Mouse (Mus musculus): ENCODE data around the gene Alpl.

Gene Alpl

GRCm38 (mm10) chr4:137800324-137800723 is 4.1 kb upstream of the Alpl start:
- DNase-seq (ENCODE audit: low spot score): peak; percentile 65

GRCm38 (mm10) chr4:137797038-137797437 is 854 bp upstream of the Alpl start:
- DNase-seq (ENCODE audit: low spot score): no peak

- DNase-seq (ENCODE audit: low spot score): no peak
Observed at GRCm38 (mm10) chr4:137794178-137794900, 1.8 kb downstream of the Alpl start.

- no peak for DNase-seq (ENCODE audit: low spot score)
Observed at GRCm38 (mm10) chr4:137793611-137794010, 2.6 kb downstream of the Alpl start.

- DNase-seq (ENCODE audit: low spot score): no peak
Observed at GRCm38 (mm10) chr4:137791440-137791839, 4.7 kb downstream of the Alpl start.

GRCm38 (mm10) chr4:137790981-137791380 is 5.2 kb downstream of the Alpl start:
- DNase-seq (ENCODE audit: low spot score): no peak

GRCm38 (mm10) chr4:137788511-137789049 is 7.6 kb downstream of the Alpl start:
- DNase-seq (ENCODE audit: low spot score): no peak

GRCm38 (mm10) chr4:137787589-137788289 is 8.4 kb downstream of the Alpl start:
- no peak for DNase-seq (ENCODE audit: low spot score)

GRCm38 (mm10) chr4:137786488-137786887 is 9.7 kb downstream of the Alpl start:
- DNase-seq (ENCODE audit: low spot score): no peak

- no peak for DNase-seq (ENCODE audit: low spot score)
Observed at GRCm38 (mm10) chr4:137785270-137785669, 10.9 kb downstream of the Alpl start.

GRCm38 (mm10) chr4:137784741-137785140 is 11.4 kb downstream of the Alpl start:
- DNase-seq (ENCODE audit: low spot score): no peak

- no peak for DNase-seq (ENCODE audit: low spot score)
Observed at GRCm38 (mm10) chr4:137783541-137784191, 12.5 kb downstream of the Alpl start.

- no peak for DNase-seq (ENCODE audit: low spot score)
Observed at GRCm38 (mm10) chr4:137781949-137782348, 14.2 kb downstream of the Alpl start.

GRCm38 (mm10) chr4:137780986-137781385 is 15.2 kb downstream of the Alpl start:
- DNase-seq (ENCODE audit: low spot score): no peak

- no peak for DNase-seq (ENCODE audit: low spot score)
Observed at GRCm38 (mm10) chr4:137778397-137779184, 17.6 kb downstream of the Alpl start.

GRCm38 (mm10) chr4:137777866-137778265 is 18.3 kb downstream of the Alpl start:
- no peak for DNase-seq (ENCODE audit: low spot score)

GRCm38 (mm10) chr4:137774505-137774904 is 21.7 kb downstream of the Alpl start:
- DNase-seq (ENCODE audit: low spot score): no peak

GRCm38 (mm10) chr4:137774013-137774412 is 22.2 kb downstream of the Alpl start:
- no peak for DNase-seq (ENCODE audit: low spot score)

GRCm38 (mm10) chr4:137773369-137773899 is 22.8 kb downstream of the Alpl start:
- no peak for DNase-seq (ENCODE audit: low spot score)

GRCm38 (mm10) chr4:137772438-137773056 is 23.6 kb downstream of the Alpl start:
- no peak for DNase-seq (ENCODE audit: low spot score)

- no peak for DNase-seq (ENCODE audit: low spot score)
Observed at GRCm38 (mm10) chr4:137771749-137772148, 24.4 kb downstream of the Alpl start.
